Mouse (Mus musculus) midbrain, embryonic 14.5 days (tissue): ENCODE data around the gene Wdr61. TPM values are rescaled to one million over a fixed set of nuclear protein-coding genes. Genes with fewer than 3 reads are reported as not detected.
A peak's percentile ranks its signal among the peaks of the same experiment; 100 is the strongest.

Source experiments
- ATAC-seq: fragments of 200-750 bp; cut with Nextera tagmentation; 2 replicates; pipeline ENCODE4 v1.8.0; 2017; ENCODE audit warnings: moderate number of reproducible peaks, moderate library complexity; ENCODE audit not compliant: low FRiP score, low TSS enrichment
- DNase-seq: peaks from one replicate; pipeline ENCODE4 v3.0.0-alpha.2; 2015
- H3K27ac ChIP-seq: fragments of 300-500 bp; sonication (generic); replicated peaks from 2 replicates; pipeline ENCODE4 v1.5.1; 2014; ENCODE audit warnings: mild to moderate bottlenecking, low read depth, low read length, moderate library complexity
- H3K27me3 ChIP-seq: fragments of 300-500 bp; sonication (generic); 2 replicates; pipeline ENCODE4 v1.6.1; 2014; ENCODE audit warnings: low read length, control low read depth, mixed read lengths; ENCODE audit not compliant: control insufficient read depth, insufficient read depth
- H3K36me3 ChIP-seq: fragments of 300-500 bp; sonication (generic); 2 replicates; pipeline ENCODE4 v1.6.1; 2014; ENCODE audit warnings: low read length, control low read depth; ENCODE audit not compliant: control insufficient read depth, insufficient read depth
- H3K4me1 ChIP-seq: fragments of 300-500 bp; sonication (generic); 2 replicates; pipeline ENCODE4 v1.6.1; 2014; ENCODE audit warnings: mild to moderate bottlenecking, antibody characterized with exemption, low read length, control low read depth; ENCODE audit not compliant: control insufficient read depth, insufficient read depth
- H3K4me2 ChIP-seq: fragments of 300-500 bp; sonication (generic); 2 replicates; pipeline ENCODE4 v1.6.1; 2014; ENCODE audit warnings: mild to moderate bottlenecking, low read length, moderate library complexity
- H3K4me3 ChIP-seq: fragments of 300-500 bp; sonication (generic); replicated peaks from 2 replicates; pipeline ENCODE4 v1.5.1; 2014; ENCODE audit warnings: low read depth, low read length
- H3K9ac ChIP-seq: fragments of 300-500 bp; sonication (generic); replicated peaks from 2 replicates; pipeline ENCODE4 v1.6.1; 2014; ENCODE audit warnings: mild to moderate bottlenecking, low read length, moderate library complexity
- H3K9me3 ChIP-seq: fragments of 300-500 bp; sonication (generic); 2 replicates; pipeline ENCODE4 v1.6.1; 2016; ENCODE audit warnings: low read length, control low read depth, mixed read lengths; ENCODE audit not compliant: control insufficient read depth
- WGBS: fragments of 180-500 bp; shearing (Covaris S2); extraction: QIAGEN DNeasy Blood & Tissue Kit; methylation state at CpG from one replicate; pipeline ENCODE4 v1.1.7; 2014; 5-methylcytosine and 5-hydroxymethylcytosine counted together
- polyA plus RNA-seq: library from polyadenylated mRNA; unstranded; fragments of >200 nt; fragmentation: Nextera tagmentation; extraction: Ambion mirVana; gene quantifications from 2 replicates; pipeline ENCODE4 v1.2.1, GENCODE M21; 2014

The Wdr61 gene
- polyA plus RNA-seq, 1 experiment from 2014 or later: 111 TPM

DNA sequence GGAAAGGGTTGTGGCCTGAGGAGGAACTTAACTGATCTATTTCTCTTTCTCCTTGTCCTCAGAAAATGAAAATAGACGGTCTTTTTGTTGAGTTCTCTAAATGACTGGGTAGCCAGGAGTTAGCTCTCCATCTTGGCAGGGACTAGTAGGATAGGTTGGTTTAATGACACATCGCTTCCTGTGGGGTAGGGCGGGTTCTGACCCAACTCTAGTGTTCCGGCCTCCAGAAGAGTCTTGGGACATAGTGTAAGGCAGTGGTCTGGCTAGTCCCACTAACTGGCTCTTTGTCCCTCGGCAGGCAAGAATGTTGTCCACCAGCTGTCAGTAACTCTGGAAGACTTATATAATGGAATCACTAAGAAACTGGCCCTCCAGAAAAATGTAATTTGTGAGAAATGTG, 26.2 kb downstream of the Wdr61 start:
- Histone ChIP-seq H3K27me3 (no peaks in the 10 kb centered on the region), H3K36me3 (peaks cover 24% of the 10 kb centered on the region), H3K4me2 (no peak overlapping the region), H3K4me1 (no peaks in the 10 kb centered on the region), H3K9ac (no peak overlapping the region), H3K4me3 (no peak overlapping the region), H3K9me3 (no peaks in the 10 kb centered on the region), H3K27ac (no peak overlapping the region)
- 92% methylated on average over 5 of the region's 5 CpGs for WGBS
- no peak for ATAC-seq
- no peak for DNase-seq

DNA sequence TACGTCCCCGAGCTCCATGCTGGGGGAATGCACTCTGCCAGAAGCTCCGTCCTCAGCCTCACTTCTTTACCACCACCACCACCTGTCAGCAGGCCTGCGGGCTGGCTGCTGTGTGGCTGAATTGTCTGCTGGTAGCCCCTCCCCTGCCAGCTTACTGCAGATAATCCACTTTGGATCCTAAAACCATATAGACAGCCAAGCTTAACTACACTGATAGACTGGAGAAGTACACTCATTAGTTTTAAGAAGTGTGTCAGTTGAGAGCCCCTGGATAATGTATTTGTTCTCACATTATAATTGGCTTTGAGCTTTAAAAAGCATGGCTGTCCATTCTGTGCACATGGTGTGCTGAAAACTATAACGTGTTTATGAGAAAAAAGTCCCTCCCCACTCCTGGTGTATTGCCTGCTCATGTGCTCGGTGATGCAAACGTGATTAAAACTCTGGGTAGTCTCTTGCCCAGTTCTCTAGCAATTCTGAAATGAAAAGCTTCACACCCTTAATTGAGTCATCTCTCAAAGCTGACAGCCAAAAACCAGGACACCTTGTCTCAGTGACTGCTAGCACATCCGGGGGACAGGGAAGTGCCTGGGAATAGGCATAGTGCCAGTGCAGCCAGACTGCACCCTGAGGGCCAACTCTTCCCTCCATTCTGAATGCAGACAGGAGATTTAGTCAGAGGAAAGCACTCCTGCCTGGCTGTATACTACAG, 26.9 kb downstream of the Wdr61 start:
- DNase-seq (peak; percentile 26), ATAC-seq (no peak)
- no peaks in the 10 kb centered on the region for H3K27me3 ChIP-seq
- H3K4me1 ChIP-seq: no peaks in the 10 kb centered on the region
- WGBS: 24% methylated on average over 8 of the region's 8 CpGs
- H3K27ac ChIP-seq: no peak overlapping the region
- no peak overlapping the region for H3K9ac ChIP-seq
- H3K4me3 ChIP-seq: no peak overlapping the region
- no peak overlapping the region for H3K4me2 ChIP-seq
- H3K9me3 ChIP-seq: no peaks in the 10 kb centered on the region
- H3K36me3 ChIP-seq: peaks cover 24% of the 10 kb centered on the region

DNA sequence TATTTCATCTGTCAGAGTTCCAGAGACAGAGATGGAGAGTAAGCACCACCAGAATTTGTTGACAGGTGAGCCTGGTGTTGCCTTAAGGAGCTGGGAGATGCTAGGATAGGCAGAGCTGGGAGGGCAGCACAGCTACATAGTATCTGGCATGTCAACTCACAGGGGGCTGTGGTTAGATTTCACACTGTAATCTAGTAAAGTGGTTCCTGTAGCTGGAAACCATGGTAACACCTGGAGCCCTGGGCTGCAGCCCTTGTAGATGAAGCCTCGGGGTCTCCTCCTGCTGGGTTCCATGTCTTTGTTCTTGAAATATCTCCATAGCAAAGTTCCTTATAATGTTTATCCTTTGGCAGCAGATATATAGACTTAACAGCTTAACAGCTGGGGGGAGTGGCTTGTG, 28.8 kb downstream of the Wdr61 start:
- Histone ChIP-seq H3K9ac (no peak overlapping the region), H3K27me3 (peaks cover 8% of the 10 kb centered on the region), H3K9me3 (no peaks in the 10 kb centered on the region), H3K27ac (no peak overlapping the region), H3K36me3 (peaks cover 9% of the 10 kb centered on the region; the same call in 1 of the 2 replicates), H3K4me3 (no peak overlapping the region), H3K4me1 (no peaks in the 10 kb centered on the region), H3K4me2 (no peak overlapping the region)
- DNase-seq (peak; percentile 13), ATAC-seq (no peak)
- 63% methylated on average over 1 of the region's 1 CpGs for WGBS

DNA sequence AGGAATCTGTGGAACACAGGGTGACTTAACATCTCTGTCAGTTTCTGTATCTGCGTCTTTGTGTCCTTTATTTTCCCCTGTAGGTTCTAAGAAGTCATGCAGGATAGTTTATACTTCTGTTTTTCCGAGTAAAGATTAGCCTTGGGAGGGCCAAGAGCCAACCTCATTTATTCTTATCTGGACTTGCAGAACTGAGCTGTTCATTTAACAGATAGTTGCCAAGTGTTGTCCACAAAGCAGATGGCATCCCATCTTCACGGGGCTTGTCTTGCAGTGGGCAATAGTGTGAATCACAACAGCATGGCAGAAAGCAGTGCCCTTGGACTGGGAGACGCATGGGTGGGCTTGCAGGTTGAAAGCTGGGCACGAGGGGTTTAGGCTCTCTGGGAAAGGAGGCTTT, 30.0 kb downstream of the Wdr61 start:
- H3K9me3 ChIP-seq: no peaks in the 10 kb centered on the region
- no peak overlapping the region for H3K4me2 ChIP-seq
- H3K4me3 ChIP-seq: no peak overlapping the region
- ATAC-seq (no peak), DNase-seq (no peak)
- H3K27ac ChIP-seq: no peak overlapping the region
- H3K4me1 ChIP-seq: no peaks in the 10 kb centered on the region
- H3K36me3 ChIP-seq: 0 out of 2 replicates have a peak, but pooled peaks cover 7% of the 10 kb centered on the region
- H3K9ac ChIP-seq: no peak overlapping the region
- H3K27me3 ChIP-seq: peaks cover 19% of the 10 kb centered on the region
- WGBS: 82% methylated on average over 5 of the region's 5 CpGs

DNA sequence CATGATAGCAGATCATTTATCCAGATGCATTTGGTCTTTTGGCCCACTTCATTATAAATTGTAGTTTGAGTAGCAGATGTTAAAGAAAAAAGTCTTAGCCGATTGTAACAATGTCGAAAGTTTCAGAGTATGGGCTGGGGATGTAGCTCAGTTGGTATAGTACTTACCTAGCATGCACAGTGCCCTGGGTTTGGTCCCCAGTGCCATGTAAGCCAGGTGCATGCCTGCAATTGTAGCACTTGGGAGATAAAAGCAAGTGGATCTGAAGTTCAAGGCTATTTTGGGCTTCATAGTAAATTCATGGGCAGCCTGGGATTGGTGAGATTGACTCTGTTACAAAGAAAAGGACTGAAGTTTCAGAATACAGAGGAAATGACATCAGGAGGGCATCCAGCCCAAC, 31.7 kb downstream of the Wdr61 start:
- Histone ChIP-seq H3K9me3 (no peaks in the 10 kb centered on the region), H3K9ac (no peak overlapping the region), H3K27ac (no peak overlapping the region), H3K27me3 (peaks cover 24% of the 10 kb centered on the region), H3K4me2 (no peak overlapping the region), H3K4me3 (no peak overlapping the region), H3K4me1 (peaks cover 5% of the 10 kb centered on the region; the same call in 1 of the 2 replicates), H3K36me3 (no peaks in the 10 kb centered on the region)
- ATAC-seq: no peak
- 90% methylated on average over 2 of the region's 2 CpGs for WGBS
- no peak for DNase-seq

DNA sequence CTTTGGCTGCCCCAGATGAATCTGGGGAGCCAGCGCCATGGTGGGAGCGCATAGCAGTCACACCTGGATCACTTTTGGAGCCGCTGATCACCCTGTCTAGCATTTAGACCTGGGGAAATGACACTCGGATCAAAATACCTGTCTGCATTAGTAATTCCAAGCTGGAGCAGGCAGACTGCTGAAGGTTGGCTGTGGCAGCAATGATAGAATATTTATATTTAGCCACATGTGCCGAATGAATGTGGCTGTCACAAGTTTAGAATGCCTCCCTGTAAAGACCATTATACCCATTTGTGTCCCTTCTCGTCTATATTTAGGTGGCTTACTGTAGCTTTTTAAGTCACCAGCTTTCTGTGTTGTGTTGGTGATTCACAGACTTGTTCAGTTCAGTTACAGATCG, 33.6 kb downstream of the Wdr61 start:
- Histone ChIP-seq H3K27me3 (peaks cover 24% of the 10 kb centered on the region), H3K36me3 (no peaks in the 10 kb centered on the region), H3K9ac (no peak overlapping the region), H3K9me3 (no peaks in the 10 kb centered on the region), H3K4me3 (no peak overlapping the region), H3K27ac (no peak overlapping the region), H3K4me1 (peaks cover 5% of the 10 kb centered on the region; the same call in 1 of the 2 replicates), H3K4me2 (no peak overlapping the region)
- DNase-seq (no peak), ATAC-seq (no peak)
- 79% methylated on average over 7 of the region's 7 CpGs for WGBS

DNA sequence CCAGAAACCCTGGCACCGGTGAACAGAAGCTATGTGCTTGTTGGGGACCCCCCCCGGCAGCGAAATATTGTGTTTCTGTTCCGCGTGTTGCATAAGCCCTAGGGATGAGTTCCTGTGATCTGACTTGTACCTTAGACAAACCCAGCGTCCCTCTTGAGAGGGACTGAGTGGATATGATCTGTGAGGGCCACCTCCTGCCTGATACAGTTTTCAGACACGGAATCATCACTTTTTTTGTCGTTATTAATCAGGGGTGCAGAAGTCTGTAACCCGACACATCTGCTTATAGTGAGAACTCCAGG, 34.2 kb downstream of the Wdr61 start:
- no peaks in the 10 kb centered on the region for H3K9me3 ChIP-seq
- H3K36me3 ChIP-seq: no peaks in the 10 kb centered on the region
- WGBS: 25% methylated on average over 9 of the region's 9 CpGs
- ATAC-seq (no peak), DNase-seq (no peak)
- H3K4me2 ChIP-seq: peak overlapping the region; percentile 83
- H3K27ac ChIP-seq: no peak overlapping the region
- H3K4me3 ChIP-seq: peak overlapping the region; percentile 63
- peak overlapping the region; percentile 64 for H3K9ac ChIP-seq
- peaks cover 5% of the 10 kb centered on the region; the same call in 1 of the 2 replicates for H3K4me1 ChIP-seq
- H3K27me3 ChIP-seq: peaks cover 24% of the 10 kb centered on the region

DNA sequence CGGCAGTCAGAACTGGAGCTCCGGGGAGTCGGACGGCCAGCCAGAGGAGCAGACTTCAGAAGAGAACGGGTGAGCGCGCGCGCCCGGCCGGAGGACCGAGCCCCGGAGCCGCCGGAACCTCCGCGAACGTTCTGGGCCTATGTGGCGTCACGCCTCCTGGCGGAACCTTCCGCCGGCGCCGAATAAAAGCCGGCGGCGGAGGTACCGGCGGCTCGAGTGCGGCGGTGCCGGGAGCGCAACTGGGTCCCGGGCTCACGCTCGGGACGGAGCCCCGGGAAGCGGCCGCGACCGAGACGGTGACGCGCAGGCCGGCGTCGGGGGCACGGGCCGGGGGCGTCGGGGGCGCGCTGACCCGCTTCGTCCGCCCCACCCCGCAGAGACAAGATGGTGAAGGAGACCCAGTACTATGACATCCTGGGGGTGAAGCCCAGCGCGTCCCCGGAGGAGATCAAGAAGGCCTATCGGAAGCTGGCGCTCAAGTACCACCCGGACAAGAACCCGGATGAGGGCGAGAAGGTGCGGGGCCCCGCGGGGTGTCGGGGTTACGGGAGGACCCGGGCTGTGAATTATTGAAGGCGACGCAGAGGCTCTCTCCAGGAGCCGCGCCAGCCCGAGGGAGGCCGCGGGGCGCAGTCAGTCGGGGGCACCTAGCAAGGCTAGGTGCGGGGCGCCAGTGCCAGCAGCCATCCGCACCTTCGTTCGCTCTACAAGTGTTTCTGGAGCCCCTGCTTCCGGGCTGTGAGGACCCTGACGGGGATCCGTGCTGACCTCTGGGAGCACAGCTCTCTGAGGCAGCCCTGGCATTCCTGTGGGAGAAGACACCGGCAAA, 34.8 kb downstream of the Wdr61 start:
- peaks cover 24% of the 10 kb centered on the region for H3K27me3 ChIP-seq
- H3K4me3 ChIP-seq: peak overlapping the region; percentile 63
- H3K36me3 ChIP-seq: no peaks in the 10 kb centered on the region
- peak; percentile 87 for DNase-seq
- H3K27ac ChIP-seq: no peak overlapping the region; the same call in 1 of the 2 replicates
- H3K4me2 ChIP-seq: peak overlapping the region; percentile 83
- ATAC-seq: peak; percentile 74
- H3K9me3 ChIP-seq: no peaks in the 10 kb centered on the region
- peak overlapping the region; percentile 64 for H3K9ac ChIP-seq
- under 1% methylated on average over 90 of the region's 92 CpGs for WGBS
- H3K4me1 ChIP-seq: peaks cover 5% of the 10 kb centered on the region; the same call in 1 of the 2 replicates

DNA sequence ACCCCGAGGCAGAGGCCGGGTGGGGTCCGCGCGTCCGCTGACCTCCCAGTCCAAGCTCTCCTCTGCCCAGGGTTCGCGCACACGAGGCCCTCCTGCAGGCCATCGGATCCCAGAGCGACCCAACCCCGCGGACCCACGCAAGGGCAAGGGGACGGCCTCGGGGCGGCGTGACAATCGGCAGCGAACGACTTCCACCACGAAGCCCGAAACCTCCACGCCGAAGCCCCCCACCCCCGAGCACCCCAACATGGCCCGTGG, 35.3 kb downstream of the Wdr61 start:
- DNase-seq: no peak
- Histone ChIP-seq H3K27ac (no peak overlapping the region), H3K27me3 (peaks cover 24% of the 10 kb centered on the region), H3K9ac (peak overlapping the region; percentile 64), H3K36me3 (no peaks in the 10 kb centered on the region), H3K4me3 (peak overlapping the region; percentile 63), H3K4me2 (peak overlapping the region; percentile 83), H3K9me3 (no peaks in the 10 kb centered on the region), H3K4me1 (peaks cover 5% of the 10 kb centered on the region; the same call in 1 of the 2 replicates)
- peak; percentile 75 for ATAC-seq
- WGBS: 10% methylated on average over 27 of the region's 27 CpGs
